Mouse (Mus musculus): Measurements from ENCODE around the gene 1810055G02Rik. TPM values are rescaled to one million over a fixed set of nuclear protein-coding genes. Genes with fewer than 3 reads are reported as not detected.
A peak's percentile ranks its signal among the peaks of the same experiment; 100 is the strongest.

Gene 1810055G02Rik
- polyA plus RNA-seq, 1 experiment: 0.99 TPM

DNA sequence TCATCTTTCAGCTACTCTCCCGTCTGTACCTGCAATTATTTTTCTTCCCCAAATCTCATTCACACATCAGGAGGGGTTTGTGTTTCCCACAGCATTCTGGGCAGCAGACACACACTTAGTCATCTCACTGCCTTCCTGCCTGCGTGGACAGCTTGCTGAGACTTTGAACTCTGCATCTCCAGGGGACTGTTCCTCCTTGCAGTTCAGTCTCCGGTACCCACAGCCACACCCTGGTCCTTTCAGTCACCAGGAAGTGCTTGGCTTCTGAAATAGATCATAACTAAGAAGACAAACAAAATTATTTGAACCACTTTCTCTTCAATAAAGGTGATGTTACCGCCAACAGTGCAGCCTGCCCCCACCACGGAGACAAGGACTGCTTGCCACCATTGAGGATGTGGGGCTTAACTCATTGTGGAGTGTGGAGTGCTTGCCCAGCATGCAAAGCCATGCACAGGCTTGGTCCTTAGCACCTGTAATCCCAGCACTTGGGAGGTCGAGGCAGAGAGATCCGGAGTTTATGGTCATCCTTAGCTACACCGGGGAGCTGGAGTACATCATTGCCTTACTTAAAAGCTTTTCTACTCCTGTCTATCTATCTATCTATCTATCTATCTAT is 44.6 kb downstream of the 1810055G02Rik start:
- no peaks in the 10 kb centered on the region for H3K36me3 ChIP-seq (ENCODE audit: control insufficient read depth)
- no peaks in the 10 kb centered on the region for H3K4me1 ChIP-seq (ENCODE audit: control insufficient read depth)
- H3K9me3 ChIP-seq (ENCODE audit: control insufficient read depth, low read length): peaks cover 8% of the 10 kb centered on the region
- no peak overlapping the region for H3K4me3 ChIP-seq (replicated peaks)
- no peak for TF ChIP-seq TAL1 (IDR thresholded peaks at IDR 0.05; ENCODE audit: low read length)
- TF ChIP-seq GATA1 (IDR thresholded peaks at IDR 0.05; ENCODE audit: low read length): no peak
- 0 out of 2 replicates have a peak, but pooled peaks cover 4% of the 10 kb centered on the region for H3K27me3 ChIP-seq (ENCODE audit: control insufficient read depth)

DNA sequence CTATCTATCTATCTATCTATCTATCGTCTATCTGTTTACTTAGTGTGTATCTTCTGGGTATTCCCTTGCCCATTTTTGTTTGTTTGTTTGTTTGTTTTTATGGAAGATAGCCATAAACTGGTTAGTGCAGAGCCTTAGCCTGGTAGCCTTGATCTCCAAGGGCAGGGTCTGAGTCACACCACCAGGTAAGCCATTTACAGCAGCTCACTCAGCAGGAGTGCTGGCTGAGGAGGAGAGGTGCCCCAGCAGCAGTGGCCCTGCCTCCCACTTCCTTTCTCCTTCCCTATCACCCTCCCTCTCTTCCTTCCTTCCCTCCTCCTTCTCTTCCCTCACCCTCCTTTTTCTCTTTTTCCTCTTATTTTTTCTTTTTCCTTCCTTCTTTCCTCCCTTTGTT is 45.1 kb downstream of the 1810055G02Rik start:
- no peaks in the 10 kb centered on the region for H3K4me1 ChIP-seq (ENCODE audit: control insufficient read depth)
- no peak overlapping the region for H3K4me3 ChIP-seq (replicated peaks)

DNA sequence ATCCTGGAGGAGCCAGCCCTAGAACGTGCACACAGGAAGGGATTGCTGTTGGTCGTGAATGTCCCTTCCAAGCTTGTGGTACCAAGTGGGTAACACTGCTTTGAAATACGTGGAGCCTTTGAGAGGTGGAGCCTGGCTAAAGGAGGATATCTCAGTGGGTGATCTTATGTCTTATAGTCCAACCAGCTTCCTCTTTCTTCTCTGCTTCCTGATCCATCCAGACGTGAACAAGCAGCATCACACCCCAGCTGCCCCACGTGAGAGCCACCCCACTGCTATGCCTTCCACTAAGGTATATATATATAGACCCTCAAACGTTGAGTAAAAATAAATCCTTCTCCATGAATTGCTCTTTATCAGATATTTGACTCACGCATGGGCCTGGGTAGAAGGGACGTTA is 45.6 kb downstream of the 1810055G02Rik start:
- Histone ChIP-seq H3K4me1 (ENCODE audit: control insufficient read depth) (no peaks in the 10 kb centered on the region), H3K4me3 (replicated peaks) (no peak overlapping the region)

More for the DNA sequence above, 45.1 kb downstream of the 1810055G02Rik start:
- Histone ChIP-seq H3K36me3 (ENCODE audit: control insufficient read depth) (no peaks in the 10 kb centered on the region), H3K27me3 (ENCODE audit: control insufficient read depth) (0 out of 2 replicates have a peak, but pooled peaks cover 4% of the 10 kb centered on the region), H3K9me3 (ENCODE audit: control insufficient read depth, low read length) (peaks cover 4% of the 10 kb centered on the region; the same call in 1 of the 2 replicates)
- no peak for TF ChIP-seq GATA1 (IDR thresholded peaks at IDR 0.05; ENCODE audit: low read length)
- no peak for TF ChIP-seq TAL1 (IDR thresholded peaks at IDR 0.05; ENCODE audit: low read length)

DNA sequence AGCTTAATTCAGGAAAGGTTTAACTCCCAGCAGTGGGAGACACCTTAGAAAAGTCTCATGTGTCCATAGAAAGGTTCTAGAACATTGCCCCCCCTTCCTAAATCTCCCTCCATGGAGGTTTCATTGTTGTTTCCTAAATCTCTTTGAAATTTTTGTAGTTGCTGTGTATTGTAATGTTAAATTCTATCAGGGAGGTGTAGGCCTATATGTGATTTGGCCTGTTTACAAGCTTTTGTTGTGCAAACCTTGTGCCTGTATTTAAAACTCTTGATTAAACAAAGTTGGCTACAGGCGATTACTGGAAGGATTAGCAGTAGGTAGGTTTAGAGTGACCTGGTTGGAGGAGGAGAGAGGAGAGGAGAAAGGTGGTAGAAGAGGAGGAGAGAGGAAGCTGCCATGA is 49.8 kb downstream of the 1810055G02Rik start:
- Histone ChIP-seq H3K9me3 (ENCODE audit: control insufficient read depth, low read length) (no peaks in the 10 kb centered on the region), H3K27me3 (ENCODE audit: control insufficient read depth) (no peaks in the 10 kb centered on the region; the same call in none of the 2 replicates), H3K4me1 (ENCODE audit: control insufficient read depth) (no peaks in the 10 kb centered on the region), H3K36me3 (ENCODE audit: control insufficient read depth) (no peaks in the 10 kb centered on the region), H3K4me3 (replicated peaks) (no peak overlapping the region)
- no peak for TF ChIP-seq TAL1 (IDR thresholded peaks at IDR 0.05; ENCODE audit: low read length)
- no peak for TF ChIP-seq GATA1 (IDR thresholded peaks at IDR 0.05; ENCODE audit: low read length)

More for the DNA sequence above, 45.6 kb downstream of the 1810055G02Rik start:
- H3K27me3 ChIP-seq (ENCODE audit: control insufficient read depth): 0 out of 2 replicates have a peak, but pooled peaks cover 4% of the 10 kb centered on the region
- TF ChIP-seq TAL1 (IDR thresholded peaks at IDR 0.05; ENCODE audit: low read length) (no peak), GATA1 (IDR thresholded peaks at IDR 0.05; ENCODE audit: low read length) (no peak)
- H3K36me3 ChIP-seq (ENCODE audit: control insufficient read depth): no peaks in the 10 kb centered on the region
- H3K9me3 ChIP-seq (ENCODE audit: control insufficient read depth, low read length): no peaks in the 10 kb centered on the region

DNA sequence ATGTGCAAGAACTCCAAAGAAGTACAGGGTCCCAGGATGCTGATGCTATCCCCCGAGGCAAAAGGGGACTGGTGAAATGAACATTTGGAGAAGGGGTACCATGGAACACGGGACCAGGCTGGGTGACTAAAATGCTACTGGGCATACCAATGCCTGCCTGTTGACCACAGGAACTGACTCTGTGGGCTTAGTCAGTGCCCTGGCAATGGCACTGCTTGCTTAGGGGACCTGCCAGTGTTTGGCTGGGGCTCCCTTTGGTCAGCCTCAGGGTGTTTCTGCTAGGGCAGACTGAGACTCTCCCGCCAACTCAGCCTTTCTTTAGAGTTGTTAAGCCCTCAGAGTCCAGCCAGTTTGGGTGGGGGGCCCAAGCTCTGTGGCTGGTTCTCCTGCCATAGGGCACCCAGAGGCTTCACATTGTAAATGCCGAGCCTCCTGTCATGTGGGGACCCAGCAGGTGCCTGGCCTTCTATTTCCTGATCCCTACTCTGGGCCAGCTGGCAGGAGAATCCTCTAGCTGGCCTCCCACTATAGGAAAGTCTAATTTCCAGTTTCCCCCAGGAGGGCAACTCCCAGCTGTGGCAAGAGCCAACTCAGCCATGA is 57.2 kb downstream of the 1810055G02Rik start:
- peaks cover 31% of the 10 kb centered on the region for H3K27me3 ChIP-seq (ENCODE audit: control insufficient read depth)
- peaks cover 20% of the 10 kb centered on the region for H3K4me1 ChIP-seq (ENCODE audit: control insufficient read depth)
- H3K9me3 ChIP-seq (ENCODE audit: control insufficient read depth, low read length): no peaks in the 10 kb centered on the region
- TF ChIP-seq GATA1 (IDR thresholded peaks at IDR 0.05; ENCODE audit: low read length) (no peak), TAL1 (IDR thresholded peaks at IDR 0.05; ENCODE audit: low read length) (no peak)
- H3K36me3 ChIP-seq (ENCODE audit: control insufficient read depth): peaks cover 4% of the 10 kb centered on the region
- H3K4me3 ChIP-seq (replicated peaks): no peak overlapping the region

DNA sequence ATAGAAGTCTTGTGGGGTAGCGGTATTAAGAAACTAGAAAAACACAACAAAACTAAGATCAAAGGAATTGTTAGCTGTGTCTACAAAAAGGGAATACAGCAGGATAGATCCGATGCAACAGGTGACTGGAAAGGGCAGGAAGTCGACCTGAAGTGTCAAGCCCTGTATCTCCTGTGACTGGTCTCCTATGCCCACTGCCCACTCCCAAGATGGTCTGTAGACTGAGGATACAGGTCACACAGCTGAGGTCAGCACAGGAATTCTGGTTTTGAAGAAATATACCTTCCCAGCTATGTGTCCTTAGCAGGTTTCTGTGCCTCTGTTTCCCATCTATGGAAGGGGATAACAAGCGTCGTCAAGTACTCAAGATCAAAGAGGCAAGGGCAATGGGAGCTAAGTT is 58.3 kb downstream of the 1810055G02Rik start:
- TF ChIP-seq TAL1 (IDR thresholded peaks at IDR 0.05; ENCODE audit: low read length) (no peak), GATA1 (IDR thresholded peaks at IDR 0.05; ENCODE audit: low read length) (no peak)
- Histone ChIP-seq H3K4me3 (replicated peaks) (no peak overlapping the region), H3K9me3 (ENCODE audit: control insufficient read depth, low read length) (no peaks in the 10 kb centered on the region), H3K4me1 (ENCODE audit: control insufficient read depth) (peaks cover 20% of the 10 kb centered on the region), H3K27me3 (ENCODE audit: control insufficient read depth) (peaks cover 31% of the 10 kb centered on the region), H3K36me3 (ENCODE audit: control insufficient read depth) (peaks cover 6% of the 10 kb centered on the region)

DNA sequence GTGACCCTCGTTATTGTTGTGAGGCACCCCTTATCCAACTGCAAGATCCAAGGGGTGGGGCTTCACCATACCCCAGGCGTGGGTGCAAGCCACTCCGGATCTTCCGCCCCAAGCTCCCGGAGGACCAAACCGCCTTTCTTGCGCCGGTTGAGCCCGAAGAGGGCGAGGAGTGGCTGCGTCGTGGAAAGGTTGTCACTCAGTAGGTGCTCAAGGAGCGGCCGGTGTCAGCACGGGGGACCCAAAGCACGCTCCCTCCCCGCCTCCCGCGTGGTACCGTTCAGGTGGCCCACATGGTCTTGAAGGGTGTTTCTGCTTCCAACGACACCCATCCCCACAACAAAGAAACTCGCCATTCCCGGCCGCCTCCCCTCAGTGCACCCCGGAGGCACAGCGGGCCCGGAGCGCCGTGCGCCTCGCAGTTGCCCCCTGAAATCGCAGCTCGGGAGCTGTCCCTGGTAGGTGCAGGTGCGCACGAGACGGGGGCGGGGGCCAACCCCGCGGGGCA is 59.2 kb downstream of the 1810055G02Rik start, which contains the start of gene Kmt5b:
Gene Kmt5b (plus strand): TSS at position 146 of the 505 bp plus-strand sequence.
- TF ChIP-seq GATA1 (IDR thresholded peaks at IDR 0.05; ENCODE audit: low read length) (no peak), TAL1 (IDR thresholded peaks at IDR 0.05; ENCODE audit: low read length) (no peak)
- H3K27me3 ChIP-seq (ENCODE audit: control insufficient read depth): peaks cover 31% of the 10 kb centered on the region
- no peaks in the 10 kb centered on the region for H3K9me3 ChIP-seq (ENCODE audit: control insufficient read depth, low read length)
- H3K4me1 ChIP-seq (ENCODE audit: control insufficient read depth): peaks cover 20% of the 10 kb centered on the region
- H3K4me3 ChIP-seq (replicated peaks): peak within 1 kb of the TSS; percentile 98
- H3K36me3 ChIP-seq (ENCODE audit: control insufficient read depth): peaks cover 6% of the 10 kb centered on the region

Other genes starting within 250 kb of the 1810055G02Rik start
- 6.2 and 7.3 TPM in 2 replicates for gene Ppp6r3, start 132.5 kb upstream of the 1810055G02Rik start, polyA plus RNA-seq (2012)
- 0.25 and 0.41 TPM in 2 replicates for gene Lrp5, start 21.7 kb upstream of the 1810055G02Rik start, polyA plus RNA-seq (2012)
- 0.24 and 0.52 TPM in 2 replicates for gene Kmt5b, start 59.1 kb downstream of the 1810055G02Rik start, polyA plus RNA-seq (2012)
- gene Chka, start 143.5 kb downstream of the 1810055G02Rik start, polyA plus RNA-seq (2012): 0.70 and 0.82 TPM in 2 replicates
- 0.96 and 1.2 TPM in 2 replicates for gene Tcirg1, start 198.8 kb downstream of the 1810055G02Rik start, polyA plus RNA-seq (2012)
- gene Ndufs8, start 204.5 kb downstream of the 1810055G02Rik start, polyA plus RNA-seq (2012): 6.4 and 20.4 TPM in 2 replicates
- not detected in 2 replicates for gene Aldh3b1, start 221.5 kb downstream of the 1810055G02Rik start, polyA plus RNA-seq (2012)
- 0.65 and 0.77 TPM in 2 replicates for gene Unc93b1, start 226.9 kb downstream of the 1810055G02Rik start, polyA plus RNA-seq (2012)